ENCODE assay signal across 9 mouse cellular contexts in genomic region chr2:34770951-34771350, GRCm38 (mm10). TPM values are rescaled to one million over a fixed set of nuclear protein-coding genes. Genes with fewer than 3 reads are reported as not detected.
DNase-seq lines count a peak whose midpoint lies in the region; ATAC-seq and TF ChIP-seq lines count a peak whose summit lies in the region.
"Had no signal": no experiment of that assay in that cellular context is flagged by ENCODE, and none has a peak within 500 bp of the region (broad histone marks: within the 10 kb centered on the region; RNA-seq: fewer than 3 reads in every experiment).

No protein-coding gene starts in this region.

- TF ChIP-seq CTCF in brain, embryonic 14.5 days (IDR thresholded peaks at IDR 0.05; ENCODE audit: borderline replicate concordance, extremely low read depth, insufficient read depth, insufficient read length), result no peak

- no peaks in the 10 kb centered on the region for H3K27me3 ChIP-seq in kidney, embryonic 14.5 days (ENCODE audit: control insufficient read depth, insufficient read depth, low read length)
- H3K27me3 ChIP-seq in hindbrain, embryonic 14.5 days (ENCODE audit: control insufficient read depth, insufficient read depth, low read length), result no peaks in the 10 kb centered on the region
- H3K27me3 ChIP-seq in midbrain, embryonic 14.5 days (ENCODE audit: control insufficient read depth, insufficient read depth, low read length), result no peaks in the 10 kb centered on the region
- H3K27me3 ChIP-seq: Patski had no signal

- 4% methylated on average over 6 of the region's 6 CpGs for WGBS in kidney, embryonic 14.5 days
- WGBS in hindbrain, embryonic 14.5 days, result 4% methylated on average over 6 of the region's 6 CpGs
- 3% methylated on average over 6 of the region's 6 CpGs for WGBS in midbrain, embryonic 14.5 days

- H3K4me1 ChIP-seq in kidney, embryonic 14.5 days (ENCODE audit: control insufficient read depth, insufficient read depth, low read length), result peaks cover 29% of the 10 kb centered on the region
- peaks cover 38% of the 10 kb centered on the region for H3K4me1 ChIP-seq in hindbrain, embryonic 14.5 days (replicated peaks; ENCODE audit: control insufficient read depth, insufficient read depth, low read length)
- H3K4me1 ChIP-seq in midbrain, embryonic 14.5 days (ENCODE audit: control insufficient read depth, insufficient read depth, low read length), result peaks cover 38% of the 10 kb centered on the region

- peaks cover 34% of the 10 kb centered on the region for H3K36me3 ChIP-seq in kidney, embryonic 14.5 days (ENCODE audit: control insufficient read depth, insufficient read depth, low read length)
- H3K36me3 ChIP-seq in hindbrain, embryonic 14.5 days (replicated peaks; ENCODE audit: control insufficient read depth, insufficient read depth), result peaks cover 32% of the 10 kb centered on the region
- peaks cover 30% of the 10 kb centered on the region for H3K36me3 ChIP-seq in midbrain, embryonic 14.5 days (ENCODE audit: control insufficient read depth, insufficient read depth, low read length)

- H3K9ac ChIP-seq in kidney, embryonic 14.5 days (ENCODE audit: low read depth, low read length), result peak overlapping the region; percentile 92
- peak overlapping the region; percentile 95 for H3K9ac ChIP-seq in hindbrain, embryonic 14.5 days
- H3K9ac ChIP-seq in midbrain, embryonic 14.5 days (replicated peaks; ENCODE audit: low read length), result peak overlapping the region; percentile 88

- ATAC-seq in kidney, embryonic 14.5 days (ENCODE audit: low FRiP score, low TSS enrichment), result no peak
- no peak for ATAC-seq in hindbrain, embryonic 14.5 days (ENCODE audit: low FRiP score)
- ATAC-seq in midbrain, embryonic 14.5 days (ENCODE audit: low FRiP score, low TSS enrichment), result no peak

- peak overlapping the region; percentile 92 for H3K27ac ChIP-seq in kidney, embryonic 14.5 days (ENCODE audit: low read depth, low read length)
- H3K27ac ChIP-seq in hindbrain, embryonic 14.5 days, result peak overlapping the region; percentile 95
- H3K27ac ChIP-seq in midbrain, embryonic 14.5 days (replicated peaks; ENCODE audit: low read depth, low read length), result peak overlapping the region; percentile 93

- DNase-seq in kidney, postnatal 4 days, result no peak
- DNase-seq in brain, embryonic 14.5 days (ENCODE audit: low read depth), result peak; percentile 2
- no peak for DNase-seq in hindbrain, embryonic 14.5 days (ENCODE audit: low spot score)
- no peak for DNase-seq in midbrain, embryonic 14.5 days
- no peak for DNase-seq in embryo, embryonic 9.5 days (ENCODE audit: extremely low spot score)
- DNase-seq in right cerebral cortex, adult 18-20 months, result no peak
- DNase-seq in kidney, adult 11 months, result no peak

- H3K9me3 ChIP-seq in kidney, embryonic 14.5 days (ENCODE audit: control insufficient read depth, low read length), result no peaks in the 10 kb centered on the region
- no peaks in the 10 kb centered on the region for H3K9me3 ChIP-seq in hindbrain, embryonic 14.5 days (ENCODE audit: control insufficient read depth, low read length)
- no peaks in the 10 kb centered on the region for H3K9me3 ChIP-seq in midbrain, embryonic 14.5 days (ENCODE audit: control insufficient read depth, low read length)

- no peak for TF ChIP-seq POLR2A in brain, embryonic 14.5 days (IDR thresholded peaks at IDR 0.05; ENCODE audit: borderline replicate concordance, extremely low read depth, insufficient read depth, insufficient read length, poor library complexity, severe bottlenecking)

- peak overlapping the region; percentile 83 for H3K4me3 ChIP-seq in kidney, embryonic 14.5 days (ENCODE audit: low read length)
- H3K4me3 ChIP-seq in hindbrain, embryonic 14.5 days (replicated peaks; ENCODE audit: low read length), result peak overlapping the region; percentile 91
- H3K4me3 ChIP-seq in midbrain, embryonic 14.5 days (replicated peaks; ENCODE audit: low read depth, low read length), result peak overlapping the region; percentile 98

- H3K4me2 ChIP-seq in kidney, embryonic 14.5 days (replicated peaks; ENCODE audit: low read depth, low read length), result peak overlapping the region; percentile 48
- peak overlapping the region; percentile 67 for H3K4me2 ChIP-seq in hindbrain, embryonic 14.5 days (replicated peaks)
- H3K4me2 ChIP-seq in midbrain, embryonic 14.5 days (ENCODE audit: low read length), result peak overlapping the region; percentile 62

RNA-seq across cellular contexts. Expression of gene Hspa5, which starts 0.8 kb away (rescaled TPM):
- 615 and 971 TPM in 2 replicates for polyA plus RNA-seq in kidney, embryonic 14.5 days (2014; fragmentation: Nextera tagmentation; extraction: Ambion mirVana)
- polyA plus RNA-seq in brain, embryonic 14.5 days (2012; rRNA removed), result 361 and 367 TPM in 2 replicates
- 423 and 537 TPM in 2 replicates for polyA plus RNA-seq in hindbrain, embryonic 14.5 days (2014; fragmentation: Nextera tagmentation; extraction: Ambion mirVana)
- polyA plus RNA-seq in midbrain, embryonic 14.5 days (2014; fragmentation: Nextera tagmentation; extraction: Ambion mirVana), result 299 and 450 TPM in 2 replicates

RNA-seq across cellular contexts. Expression of gene Gapvd1, which starts 15.9 kb away (rescaled TPM):
- polyA plus RNA-seq in kidney, embryonic 14.5 days (2014; fragmentation: Nextera tagmentation; extraction: Ambion mirVana), result 64.7 and 92.2 TPM in 2 replicates
- 40.0 and 61.7 TPM in 2 replicates for polyA plus RNA-seq in brain, embryonic 14.5 days (2012; rRNA removed)
- 111 and 123 TPM in 2 replicates for polyA plus RNA-seq in hindbrain, embryonic 14.5 days (2014; fragmentation: Nextera tagmentation; extraction: Ambion mirVana)
- polyA plus RNA-seq in midbrain, embryonic 14.5 days (2014; fragmentation: Nextera tagmentation; extraction: Ambion mirVana), result 91.8 and 132 TPM in 2 replicates

RNA-seq across cellular contexts. Expression of gene Rabepk, which starts 28.8 kb away (rescaled TPM):
- 35.9 and 39.6 TPM in 2 replicates for polyA plus RNA-seq in kidney, embryonic 14.5 days (2014; fragmentation: Nextera tagmentation; extraction: Ambion mirVana)
- 18.6 and 21.0 TPM in 2 replicates for polyA plus RNA-seq in brain, embryonic 14.5 days (2012; rRNA removed)
- polyA plus RNA-seq in hindbrain, embryonic 14.5 days (2014; fragmentation: Nextera tagmentation; extraction: Ambion mirVana), result 24.8 and 26.1 TPM in 2 replicates
- polyA plus RNA-seq in midbrain, embryonic 14.5 days (2014; fragmentation: Nextera tagmentation; extraction: Ambion mirVana), result 20.3 and 25.4 TPM in 2 replicates

RNA-seq across cellular contexts. Expression of gene Fbxw2, which starts 55.2 kb away (rescaled TPM):
- polyA plus RNA-seq in kidney, embryonic 14.5 days (2014; fragmentation: Nextera tagmentation; extraction: Ambion mirVana), result 55.6 and 72.3 TPM in 2 replicates
- 60.9 and 67.3 TPM in 2 replicates for polyA plus RNA-seq in brain, embryonic 14.5 days (2012; rRNA removed)
- polyA plus RNA-seq in hindbrain, embryonic 14.5 days (2014; fragmentation: Nextera tagmentation; extraction: Ambion mirVana), result 73.8 and 83.7 TPM in 2 replicates
- 75.3 and 91.5 TPM in 2 replicates for polyA plus RNA-seq in midbrain, embryonic 14.5 days (2014; fragmentation: Nextera tagmentation; extraction: Ambion mirVana)
